Mouse (Mus musculus) liver, postnatal 0 days (tissue): ENCODE measurements at regions not wholly inside any gene's neighbourhood (a gene's known extent, or its start where the extent isn't known, plus 50 kb on each side); places are given as distances from the start of the nearest gene placed in this dataset.

ENCODE experiments used
- ATAC-seq: fragments of 200-750 bp; cut with Nextera tagmentation; 2 replicates; pipeline ENCODE4 v1.8.0; 2017; ENCODE audit warnings: mild to moderate bottlenecking, moderate library complexity
- DNase-seq: peaks from one replicate; pipeline ENCODE4 v3.0.0-alpha.2; 2016
- H3K27ac ChIP-seq: fragments of 300-500 bp; sonication (generic); 2 replicates; pipeline ENCODE4 v1.5.1; 2014; ENCODE audit warnings: antibody characterized with exemption, moderate library complexity, mild to moderate bottlenecking, low read depth
- H3K27me3 ChIP-seq: fragments of 300-500 bp; sonication (generic); 2 replicates; pipeline ENCODE4 v1.6.1; 2014; ENCODE audit warnings: low read length, control low read depth, mixed read lengths; ENCODE audit not compliant: insufficient read depth
- H3K36me3 ChIP-seq: fragments of 300-500 bp; sonication (generic); replicated peaks from 2 replicates; pipeline ENCODE4 v1.6.1; 2014; ENCODE audit warnings: mild to moderate bottlenecking, control low read depth, low read length, moderate library complexity, mixed read lengths; ENCODE audit not compliant: insufficient read depth
- H3K4me1 ChIP-seq: fragments of 300-500 bp; sonication (generic); 2 replicates; pipeline ENCODE4 v1.6.1; 2014; ENCODE audit warnings: antibody characterized with exemption, mild to moderate bottlenecking, control low read depth; ENCODE audit not compliant: insufficient read depth
- H3K4me2 ChIP-seq: fragments of 300-500 bp; sonication (generic); 2 replicates; pipeline ENCODE4 v1.6.1; 2014; ENCODE audit warnings: low read depth, mild to moderate bottlenecking, low read length, moderate library complexity, mixed read lengths
- H3K4me3 ChIP-seq: fragments of 300-500 bp; sonication (generic); 2 replicates; pipeline ENCODE4 v1.5.1; 2014; ENCODE audit warnings: low read depth, low read length
- H3K9ac ChIP-seq: fragments of 300-500 bp; sonication (generic); replicated peaks from 2 replicates; pipeline ENCODE4 v1.6.1; 2014; ENCODE audit warnings: mild to moderate bottlenecking, moderate library complexity
- H3K9me3 ChIP-seq: fragments of 300-500 bp; sonication (generic); 2 replicates; pipeline ENCODE4 v1.6.1; 2016; ENCODE audit warnings: mild to moderate bottlenecking, control low read depth, low read length, mixed read lengths
- CTCF ChIP-seq: sonication (generic); IDR thresholded peaks from 2 replicates; pipeline ENCODE4 v1.5.1; 2016; ENCODE audit warnings: antibody characterized with exemption, low read depth
- EP300 ChIP-seq: IDR thresholded peaks from 2 replicates; pipeline ENCODE4 v1.6.1; 2016; ENCODE audit warnings: antibody characterized with exemption, low read depth, mild to moderate bottlenecking
- WGBS: fragments of 180-500 bp; shearing (Covaris S2); extraction: QIAGEN DNeasy Blood & Tissue Kit; methylation state at CpG from one replicate; pipeline ENCODE4 v1.1.7; 2014; ENCODE audit not compliant: insufficient replicate concordance; 5-methylcytosine and 5-hydroxymethylcytosine counted together

DNA sequence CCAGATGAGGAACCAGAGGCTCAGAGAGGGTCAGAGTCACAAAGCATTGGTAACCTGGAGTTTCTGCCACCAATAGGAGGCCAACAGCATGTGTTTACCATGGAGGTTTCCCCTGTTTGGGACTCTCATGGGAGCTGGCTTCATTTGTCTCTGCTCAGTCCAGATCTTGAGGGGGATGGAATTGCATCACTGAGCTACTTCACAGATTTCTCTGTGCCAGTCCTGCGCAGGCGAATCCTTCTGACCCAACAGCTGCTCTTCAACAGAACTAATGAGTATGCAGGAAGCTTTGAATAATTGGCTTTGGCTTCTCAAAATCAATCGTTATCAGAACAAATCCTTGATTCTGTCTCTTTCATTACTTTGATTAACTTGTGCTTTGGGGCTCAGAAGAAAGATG is 253.1 kb downstream of the 1810013L24Rik start:
- no peak overlapping the region for H3K4me2 ChIP-seq
- TF ChIP-seq CTCF = no peak
- no peak overlapping the region for H3K27ac ChIP-seq
- H3K4me1 ChIP-seq = no peaks in the 10 kb centered on the region
- no peaks in the 10 kb centered on the region for H3K36me3 ChIP-seq
- ATAC-seq (no peak), DNase-seq (no peak)
- no peak overlapping the region for H3K4me3 ChIP-seq
- no peaks in the 10 kb centered on the region for H3K9me3 ChIP-seq
- no peaks in the 10 kb centered on the region for H3K27me3 ChIP-seq
- H3K9ac ChIP-seq = no peak overlapping the region
- 77% methylated on average over 3 of the region's 3 CpGs for whole genome bisulfite sequencing

DNA sequence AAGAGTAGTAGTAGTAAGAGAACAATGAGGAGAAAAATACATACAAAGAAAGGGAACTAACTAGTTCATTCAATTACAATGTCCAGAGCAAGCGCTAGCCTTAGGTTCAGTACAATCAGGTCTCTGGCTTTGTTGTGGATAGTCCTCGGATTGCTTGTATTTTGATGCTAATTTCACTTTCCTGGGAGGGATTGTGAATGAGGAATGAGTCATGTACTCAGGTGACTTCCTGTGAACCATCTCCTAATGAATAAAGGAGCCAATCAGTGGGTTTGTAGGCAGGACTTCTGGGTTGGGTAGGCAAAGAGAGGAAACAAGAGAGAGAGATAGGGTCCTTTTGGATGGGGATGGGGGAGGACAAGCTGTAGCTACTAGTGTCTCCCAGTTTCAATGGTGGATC is 253.8 kb downstream of the 1810013L24Rik start:
- WGBS = 64% methylated on average over 2 of the region's 2 CpGs
- Histone ChIP-seq H3K27me3 (no peaks in the 10 kb centered on the region), H3K4me2 (no peak overlapping the region), H3K4me3 (no peak overlapping the region), H3K9ac (no peak overlapping the region), H3K36me3 (no peaks in the 10 kb centered on the region), H3K4me1 (no peaks in the 10 kb centered on the region), H3K27ac (no peak overlapping the region), H3K9me3 (no peaks in the 10 kb centered on the region)
- ATAC-seq = no peak
- TF ChIP-seq CTCF (no peak), EP300 (no peak)
- DNase-seq = no peak

DNA sequence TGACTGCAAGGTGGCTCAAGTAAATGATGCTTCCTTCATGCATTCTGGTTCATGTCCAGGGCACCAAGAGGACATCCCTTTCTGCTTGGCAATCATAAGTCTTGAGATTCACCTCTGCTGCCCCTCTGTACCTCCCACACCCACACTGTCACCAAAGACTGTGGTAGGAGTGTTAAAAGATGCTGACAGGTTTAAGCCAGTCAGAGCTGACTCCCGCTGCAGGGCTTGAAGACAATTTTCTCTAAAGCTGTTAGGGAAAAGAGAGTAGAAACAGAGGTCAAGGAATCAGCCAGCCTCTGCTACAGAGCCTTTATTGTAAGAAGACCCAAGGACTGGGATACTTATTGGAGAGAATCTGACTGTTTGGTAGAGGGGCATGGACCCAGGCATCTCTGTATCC is 254.7 kb downstream of the 1810013L24Rik start:
- no peaks in the 10 kb centered on the region for H3K9me3 ChIP-seq
- DNase-seq (no peak), ATAC-seq (no peak)
- 81% methylated on average over 1 of the region's 1 CpGs for WGBS
- no peak overlapping the region for H3K27ac ChIP-seq
- no peak overlapping the region for H3K4me3 ChIP-seq
- no peaks in the 10 kb centered on the region for H3K27me3 ChIP-seq
- TF ChIP-seq EP300 (no peak), CTCF (no peak)
- H3K9ac ChIP-seq = no peak overlapping the region
- H3K4me1 ChIP-seq = no peaks in the 10 kb centered on the region
- no peaks in the 10 kb centered on the region for H3K36me3 ChIP-seq
- H3K4me2 ChIP-seq = no peak overlapping the region

DNA sequence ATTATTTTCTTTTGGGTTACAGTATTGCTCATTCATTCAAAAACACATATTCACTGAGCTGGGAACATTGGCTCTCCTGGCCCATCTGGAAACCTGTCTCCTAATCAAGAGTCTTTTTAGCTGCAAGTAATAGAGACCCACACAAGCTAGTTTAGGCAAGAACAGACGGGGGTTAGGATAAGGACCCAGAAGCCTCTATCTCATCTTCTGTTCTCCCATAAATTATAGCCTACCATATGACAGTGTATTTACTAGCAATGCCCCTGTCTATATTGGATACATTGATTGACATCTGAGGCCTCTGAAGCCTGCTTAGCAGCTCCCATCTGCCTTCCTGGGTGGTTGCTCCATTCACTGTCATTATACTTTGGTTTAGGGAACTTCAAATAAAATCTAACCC is 255.2 kb downstream of the 1810013L24Rik start:
- H3K9ac ChIP-seq = no peak overlapping the region
- H3K9me3 ChIP-seq = no peaks in the 10 kb centered on the region
- no peaks in the 10 kb centered on the region for H3K36me3 ChIP-seq
- H3K4me1 ChIP-seq = no peaks in the 10 kb centered on the region
- DNase-seq (no peak), ATAC-seq (no peak)
- 60% methylated on average over 1 of the region's 1 CpGs for WGBS
- TF ChIP-seq EP300 (no peak), CTCF (no peak)
- H3K27ac ChIP-seq = no peak overlapping the region
- no peak overlapping the region for H3K4me3 ChIP-seq
- no peak overlapping the region for H3K4me2 ChIP-seq
- H3K27me3 ChIP-seq = no peaks in the 10 kb centered on the region

DNA sequence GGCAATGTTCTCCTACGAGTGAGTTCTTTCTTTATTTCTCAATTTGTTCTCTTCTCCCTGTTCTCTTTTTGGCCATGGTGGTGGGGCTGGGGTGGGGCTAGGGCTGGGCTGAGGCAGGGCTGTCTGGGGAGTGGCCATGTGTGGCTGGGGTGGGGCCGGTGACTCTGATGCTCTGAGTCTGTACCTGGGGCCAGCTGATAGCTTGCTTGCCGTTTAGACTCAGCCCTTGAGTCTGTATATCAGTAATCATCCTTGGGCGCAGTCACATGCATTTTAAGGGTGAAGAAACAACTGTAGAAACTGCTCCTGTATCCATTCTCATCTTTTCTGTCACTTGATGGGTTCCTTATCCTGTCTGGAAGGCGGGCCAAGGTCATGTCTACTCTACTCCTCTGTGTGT is 256.1 kb downstream of the 1810013L24Rik start:
- H3K9me3 ChIP-seq = no peaks in the 10 kb centered on the region
- H3K4me1 ChIP-seq = no peaks in the 10 kb centered on the region
- TF ChIP-seq EP300 (no peak), CTCF (no peak)
- H3K27me3 ChIP-seq = no peaks in the 10 kb centered on the region
- 66% methylated on average over 5 of the region's 5 CpGs for WGBS
- no peak overlapping the region for H3K4me2 ChIP-seq
- ATAC-seq (peak; percentile 44), DNase-seq (no peak)
- H3K4me3 ChIP-seq = no peak overlapping the region
- no peaks in the 10 kb centered on the region for H3K36me3 ChIP-seq
- H3K27ac ChIP-seq = no peak overlapping the region
- H3K9ac ChIP-seq = no peak overlapping the region

DNA sequence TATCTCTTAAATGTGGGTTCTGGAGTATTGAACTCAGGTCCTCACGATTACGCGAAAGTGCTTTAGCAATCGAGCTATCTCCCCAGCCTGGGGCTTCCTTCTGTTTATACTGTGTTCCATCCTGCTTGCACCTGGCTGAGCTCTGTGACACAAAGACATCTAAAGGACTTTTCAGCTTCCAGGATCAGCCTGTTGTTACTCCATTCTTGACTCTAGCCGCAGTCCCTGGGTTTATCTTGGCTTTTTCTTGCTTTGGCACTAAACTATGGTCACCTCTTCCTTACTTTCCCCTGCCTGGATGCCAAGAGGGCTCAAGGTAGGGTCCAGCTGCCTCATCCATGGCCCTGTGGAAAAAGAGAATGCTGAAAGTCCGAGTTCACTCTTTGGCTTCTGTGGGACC is 261.9 kb downstream of the 1810013L24Rik start:
- DNase-seq (no peak), ATAC-seq (no peak)
- Histone ChIP-seq H3K9ac (no peak overlapping the region), H3K36me3 (no peaks in the 10 kb centered on the region), H3K4me2 (no peak overlapping the region), H3K9me3 (no peaks in the 10 kb centered on the region), H3K27ac (no peak overlapping the region), H3K4me1 (no peaks in the 10 kb centered on the region), H3K4me3 (no peak overlapping the region), H3K27me3 (no peaks in the 10 kb centered on the region)
- 76% methylated on average over 6 of the region's 6 CpGs for WGBS
- TF ChIP-seq CTCF (no peak), EP300 (no peak)

DNA sequence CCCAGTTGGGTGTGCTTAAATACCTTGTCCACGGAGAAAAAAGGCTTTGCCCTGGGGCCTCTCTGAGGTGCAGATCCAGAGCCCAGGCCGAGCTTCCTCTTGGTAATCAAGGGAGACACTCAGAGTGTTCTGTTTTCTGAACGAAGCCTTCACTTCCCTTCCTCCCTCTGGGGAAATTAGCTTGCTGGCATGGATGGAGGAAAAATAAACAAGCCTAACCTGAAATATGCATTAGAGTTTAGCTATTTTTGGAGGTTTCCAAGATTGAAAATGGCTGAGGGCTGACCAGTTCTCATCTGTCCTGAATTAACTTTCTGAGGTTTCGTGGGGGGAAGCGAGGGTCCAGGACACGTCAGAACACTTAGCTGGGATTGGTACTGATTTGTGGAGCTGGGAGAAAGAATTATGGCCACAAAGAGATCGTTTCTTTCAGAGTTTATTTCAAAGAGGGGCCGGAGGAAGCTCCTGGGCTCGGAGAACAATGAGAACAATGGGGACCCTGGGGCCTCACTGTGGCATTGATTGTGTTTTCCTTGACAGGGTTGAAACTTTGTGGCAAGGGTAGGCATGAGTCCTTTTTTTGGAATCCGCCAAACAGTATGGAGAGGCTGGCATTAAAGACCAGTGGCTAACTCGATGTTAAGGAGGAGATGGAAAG is 262.4 kb downstream of the 1810013L24Rik start:
- ATAC-seq = no peak
- Histone ChIP-seq H3K9me3 (no peaks in the 10 kb centered on the region), H3K27me3 (no peaks in the 10 kb centered on the region), H3K4me3 (no peak overlapping the region), H3K27ac (no peak overlapping the region), H3K4me2 (no peak overlapping the region), H3K36me3 (no peaks in the 10 kb centered on the region), H3K4me1 (no peaks in the 10 kb centered on the region), H3K9ac (no peak overlapping the region)
- 25% methylated on average over 11 of the region's 11 CpGs for WGBS
- no peak for TF ChIP-seq CTCF
- TF ChIP-seq EP300 = no peak
- no peak for DNase-seq
